Mouse (Mus musculus) thymus, postnatal 10 days (tissue): ENCODE results near the gene Mmp28.

Experiments used
- DNase-seq, 2 experiments: peaks; one replicate each; pipeline ENCODE4 v3.0.0; 2021; ENCODE audit warnings: low spot score in 2 of 2

Gene Mmp28

GRCm38 (mm10) chr11:83447612-83448011 is 15.3 kb downstream of the Mmp28 start:
- DNase-seq: no peak

GRCm38 (mm10) chr11:83445001-83445400 is 17.9 kb downstream of the Mmp28 start:
- DNase-seq: no peak

- DNase-seq: no peak
These were observed 19.0 kb downstream of the Mmp28 start for GRCm38 (mm10) chr11:83443824-83444223.

- DNase-seq: peak; percentile 28 to 64
These were observed 20.1 kb downstream of the Mmp28 start for GRCm38 (mm10) chr11:83442596-83443267.

- DNase-seq: no peak
These were observed 21.6 kb downstream of the Mmp28 start for GRCm38 (mm10) chr11:83441235-83441634.

- peak; percentile 78 to 91 for DNase-seq
These were observed 22.5 kb downstream of the Mmp28 start for GRCm38 (mm10) chr11:83440081-83441064.

- no peak for DNase-seq
These were observed 23.3 kb downstream of the Mmp28 start for GRCm38 (mm10) chr11:83439426-83440060.

GRCm38 (mm10) chr11:83437377-83437776 is 25.5 kb downstream of the Mmp28 start, which contains the start of gene 1700020L24Rik:
Gene 1700020L24Rik, plus strand, starts transcription at chr11:83437677.
- DNase-seq: no peak

- DNase-seq: no peak
These were observed 30.3 kb downstream of the Mmp28 start for GRCm38 (mm10) chr11:83432533-83432932.

- no peak for DNase-seq
These were observed 33.5 kb downstream of the Mmp28 start, which contains the start of gene Gas2l2 for GRCm38 (mm10) chr11:83429355-83429754. Gene Gas2l2, minus strand, starts transcription at chr11:83429455.

- DNase-seq: no peak
These were observed 35.9 kb downstream of the Mmp28 start for GRCm38 (mm10) chr11:83426964-83427363.

- peak; percentile 25 to 74 for DNase-seq
These were observed 38.2 kb downstream of the Mmp28 start for GRCm38 (mm10) chr11:83424681-83425080.

GRCm38 (mm10) chr11:83421305-83421704 is 41.6 kb downstream of the Mmp28 start:
- peak in 1 of 2 experiments; percentile 79 for DNase-seq

GRCm38 (mm10) chr11:83420338-83420737 is 42.5 kb downstream of the Mmp28 start:
- DNase-seq: no peak

- no peak for DNase-seq
These were observed 44.3 kb downstream of the Mmp28 start for GRCm38 (mm10) chr11:83418566-83418965.

- DNase-seq: no peak
These were observed 45.2 kb downstream of the Mmp28 start for GRCm38 (mm10) chr11:83417708-83418107.

GRCm38 (mm10) chr11:83417080-83417479 is 45.8 kb downstream of the Mmp28 start:
- peak in 1 of 2 experiments; percentile 70 for DNase-seq

- no peak for DNase-seq
These were observed 52.4 kb downstream of the Mmp28 start for GRCm38 (mm10) chr11:83410510-83410909.

- DNase-seq: no peak
These were observed 53.0 kb downstream of the Mmp28 start for GRCm38 (mm10) chr11:83409792-83410291.

GRCm38 (mm10) chr11:83409087-83409754 is 53.6 kb downstream of the Mmp28 start, which contains the start of gene Rasl10b:
Gene Rasl10b, plus strand, starts transcription at chr11:83409137.
- DNase-seq: no peak

GRCm38 (mm10) chr11:83408242-83408641 is 54.6 kb downstream of the Mmp28 start:
- DNase-seq: no peak
